Mouse (Mus musculus) forebrain, embryonic 11.5 days (tissue): ENCODE results near the gene Tiam2. TPM values are rescaled to one million over a fixed set of nuclear protein-coding genes. Genes with fewer than 3 reads are reported as not detected.

Source experiments
- ATAC-seq: fragments of 200-750 bp; cut with Nextera tagmentation; replicated peaks from 2 replicates; pipeline ENCODE4 v1.8.0; 2017; ENCODE audit warnings: moderate TSS enrichment; ENCODE audit not compliant: low FRiP score
- DNase-seq: peaks from one replicate; pipeline ENCODE4 v3.0.0-alpha.2; 2017; ENCODE audit warnings: low spot score
- H3K27ac ChIP-seq: fragments of 300-500 bp; sonication (generic); 2 replicates; pipeline ENCODE4 v1.5.1; 2014; ENCODE audit warnings: low read depth, low read length
- H3K27me3 ChIP-seq: fragments of 300-500 bp; sonication (generic); 2 replicates; pipeline ENCODE4 v1.6.1; 2014; ENCODE audit warnings: mild to moderate bottlenecking, low read length, mixed read lengths; ENCODE audit not compliant: control insufficient read depth, insufficient read depth
- H3K36me3 ChIP-seq: fragments of 300-500 bp; sonication (generic); 2 replicates; pipeline ENCODE4 v1.6.1; 2014; ENCODE audit warnings: mild to moderate bottlenecking, low read length, moderate library complexity, mixed read lengths; ENCODE audit not compliant: control insufficient read depth, insufficient read depth
- H3K4me1 ChIP-seq: fragments of 300-500 bp; sonication (generic); replicated peaks from 2 replicates; pipeline ENCODE4 v1.6.1; 2014; ENCODE audit warnings: low read length, mixed read lengths; ENCODE audit not compliant: control insufficient read depth, insufficient read depth
- H3K4me2 ChIP-seq: fragments of 300-500 bp; sonication (generic); 2 replicates; pipeline ENCODE4 v1.6.1; 2014; ENCODE audit warnings: low read depth, mild to moderate bottlenecking, low read length, moderate library complexity, mixed read lengths; ENCODE audit not compliant: severe bottlenecking
- H3K4me3 ChIP-seq: fragments of 300-500 bp; sonication (generic); 2 replicates; pipeline ENCODE4 v1.5.1; 2014; ENCODE audit warnings: low read depth, low read length
- H3K9ac ChIP-seq: fragments of 300-500 bp; sonication (generic); 2 replicates; pipeline ENCODE4 v1.6.1; 2014; ENCODE audit warnings: low read length
- H3K9me3 ChIP-seq: fragments of 300-500 bp; sonication (generic); 2 replicates; pipeline ENCODE4 v1.6.1; 2016; ENCODE audit warnings: low read length, mixed read lengths; ENCODE audit not compliant: control insufficient read depth
- WGBS: fragments of 180-500 bp; shearing (Covaris S2); extraction: QIAGEN DNeasy Blood & Tissue Kit; methylation state at CpG from one replicate; pipeline ENCODE4 v1.1.7; 2014; 5-methylcytosine and 5-hydroxymethylcytosine counted together
- polyA plus RNA-seq: library from polyadenylated mRNA; unstranded; fragments of >200 nt; fragmentation: Nextera tagmentation; extraction: Ambion mirVana; gene quantifications from 2 replicates; pipeline ENCODE4 v1.2.1, GENCODE M21; 2014

The Tiam2 gene
- 6.6 and 7.4 TPM in 2 replicates for polyA plus RNA-seq

DNA sequence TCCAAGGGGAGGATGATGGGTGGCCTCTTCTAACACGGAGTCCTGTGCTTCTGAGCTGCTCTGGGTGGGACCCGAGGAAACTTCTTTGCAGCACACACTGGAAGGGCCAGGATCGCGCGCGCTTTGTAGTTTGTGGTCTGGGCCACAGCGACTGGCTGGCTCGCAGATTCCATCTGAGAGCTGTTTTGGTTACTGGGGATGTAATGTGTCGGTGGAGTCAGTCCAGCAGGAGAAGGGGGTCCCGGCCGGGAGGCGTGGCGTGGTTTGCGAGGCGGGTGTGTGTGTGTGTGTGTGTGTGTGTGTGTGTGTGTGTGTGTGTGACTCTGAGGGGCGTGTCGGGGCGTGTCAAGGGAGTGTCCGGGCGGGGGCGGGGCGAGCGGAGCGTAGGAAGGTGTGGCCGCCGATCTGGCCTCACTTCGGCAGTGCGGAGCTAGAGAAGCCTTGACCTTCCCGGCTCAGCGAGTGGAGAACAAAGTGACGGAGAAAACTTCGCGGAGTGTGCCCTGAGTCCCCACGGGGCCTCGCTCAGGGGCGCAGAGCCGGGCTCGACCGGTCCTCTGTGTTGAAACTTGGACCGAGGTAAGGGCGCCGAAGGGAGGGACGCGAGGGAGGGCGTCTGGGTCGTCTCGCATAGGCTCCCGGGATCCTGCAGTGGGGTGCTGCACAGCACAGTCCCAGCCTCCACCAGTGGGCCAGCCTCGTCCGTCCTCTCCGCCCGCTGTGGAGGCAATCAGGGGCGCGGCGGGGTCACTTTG, at the start of gene Tiam2:
Gene Tiam2, plus strand, starts transcription at position 426 of the 755 bp plus-strand sequence.
- H3K27ac ChIP-seq = no peak within 1 kb of the TSS
- peak; percentile 84 for DNase-seq
- no peaks in the 10 kb centered on the region for H3K9me3 ChIP-seq
- 0 out of 2 replicates have a peak, but pooled peaks cover 5% of the 10 kb centered on the region for H3K4me1 ChIP-seq
- peak within 1 kb of the TSS; percentile 83 for H3K4me2 ChIP-seq
- H3K36me3 ChIP-seq = no peaks in the 10 kb centered on the region
- H3K27me3 ChIP-seq = peaks cover 28% of the 10 kb centered on the region
- peak within 1 kb of the TSS; percentile 43 for H3K4me3 ChIP-seq
- ATAC-seq = peak; percentile 73
- peak within 1 kb of the TSS; percentile 43 for H3K9ac ChIP-seq
- under 1% methylated on average over 54 of the region's 55 CpGs for WGBS

DNA sequence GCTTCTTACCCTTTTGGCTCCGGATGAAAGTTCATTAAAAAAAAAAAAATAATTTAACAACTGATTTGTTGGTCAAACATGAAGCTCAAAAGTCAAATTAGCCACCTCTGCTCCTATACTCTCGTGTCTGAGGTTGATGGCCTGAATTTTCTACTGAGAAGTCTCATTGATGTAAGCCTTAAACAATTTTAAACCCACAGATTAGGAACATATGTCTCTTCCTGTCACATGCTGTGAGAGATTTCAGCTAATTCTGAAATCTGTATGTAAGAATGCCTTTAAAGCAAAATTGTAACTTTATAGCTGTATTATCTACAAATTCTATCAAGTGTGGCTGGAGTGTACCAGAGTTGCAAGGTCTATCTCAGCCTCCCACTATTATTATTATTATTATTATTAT, 46.1 kb upstream of the Tiam2 start:
- Histone ChIP-seq H3K9me3 (no peaks in the 10 kb centered on the region), H3K36me3 (no peaks in the 10 kb centered on the region), H3K4me3 (no peak overlapping the region), H3K27me3 (no peaks in the 10 kb centered on the region), H3K4me2 (no peak overlapping the region), H3K27ac (no peak overlapping the region), H3K9ac (no peak overlapping the region), H3K4me1 (peaks cover 2% of the 10 kb centered on the region; the same call in 1 of the 2 replicates)
- DNase-seq (no peak), ATAC-seq (no peak)
- WGBS = 81% methylated on average over 2 of the region's 2 CpGs

DNA sequence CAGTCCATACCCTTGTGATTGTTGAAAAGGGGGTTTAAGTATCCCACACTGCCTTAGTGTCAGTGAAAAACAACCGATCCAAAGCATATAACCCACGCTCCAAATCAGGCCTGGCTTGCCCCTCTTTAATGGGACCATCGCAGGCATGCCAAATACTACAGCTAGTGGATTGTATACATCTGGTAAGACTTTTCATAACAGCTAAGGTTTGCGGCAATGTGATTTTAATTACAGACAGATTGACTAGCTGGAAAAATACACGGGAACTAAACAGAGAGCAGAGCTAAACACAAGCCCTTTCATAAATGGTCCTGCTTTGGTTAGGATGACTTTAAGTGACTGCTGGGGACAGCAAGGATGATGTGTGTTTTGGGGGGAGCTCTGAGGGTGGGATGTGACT, 44.4 kb upstream of the Tiam2 start:
- no peaks in the 10 kb centered on the region; the same call in 1 of the 2 replicates for H3K4me1 ChIP-seq
- ATAC-seq (no peak), DNase-seq (no peak)

DNA sequence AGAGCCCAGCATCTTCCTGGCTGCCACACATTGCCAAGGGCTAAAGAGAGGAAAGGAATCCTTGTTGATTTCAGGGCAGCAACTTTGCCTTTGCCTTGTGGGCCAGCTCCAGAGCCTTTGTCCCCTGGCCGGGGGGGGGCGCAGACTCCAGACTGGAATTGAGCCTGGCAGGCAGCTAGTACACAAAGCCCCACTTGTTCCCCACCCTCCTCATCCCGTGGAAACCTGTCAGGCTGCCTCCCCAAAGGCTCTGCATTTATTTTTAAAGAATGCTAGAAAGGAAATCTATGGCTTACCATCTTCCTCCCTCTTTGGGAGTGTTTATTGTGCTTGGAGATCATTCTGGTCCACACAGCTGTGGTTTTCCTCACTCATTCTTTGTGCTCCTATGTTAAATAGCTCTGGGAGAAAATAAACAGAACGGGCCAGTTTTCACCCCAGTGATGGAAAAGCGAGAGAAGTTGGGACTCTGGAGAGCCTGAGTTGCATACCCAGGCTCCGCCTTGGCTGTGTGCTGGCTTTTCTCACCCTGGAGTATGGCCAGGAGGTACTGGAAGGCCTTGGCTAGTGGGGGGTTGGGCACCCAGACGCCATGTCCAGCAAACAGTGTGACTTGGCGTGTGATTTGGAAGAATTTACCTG, 41.2 kb upstream of the Tiam2 start:
- 51% methylated on average over 8 of the region's 8 CpGs for WGBS
- Histone ChIP-seq H3K4me3 (no peak overlapping the region), H3K36me3 (no peaks in the 10 kb centered on the region), H3K27me3 (no peaks in the 10 kb centered on the region), H3K4me2 (no peak overlapping the region), H3K9me3 (no peaks in the 10 kb centered on the region), H3K27ac (peak overlapping the region; percentile 25; the same call in 1 of the 2 replicates), H3K9ac (no peak overlapping the region), H3K4me1 (no peaks in the 10 kb centered on the region; the same call in 1 of the 2 replicates)
- DNase-seq = peak; percentile 65
- peak; percentile 42 for ATAC-seq

More for the DNA sequence above, 44.4 kb upstream of the Tiam2 start:
- 80% methylated on average over 5 of the region's 5 CpGs for WGBS
- Histone ChIP-seq H3K9ac (no peak overlapping the region), H3K4me2 (no peak overlapping the region), H3K9me3 (no peaks in the 10 kb centered on the region), H3K27ac (no peak overlapping the region), H3K27me3 (no peaks in the 10 kb centered on the region), H3K4me3 (no peak overlapping the region), H3K36me3 (no peaks in the 10 kb centered on the region)

DNA sequence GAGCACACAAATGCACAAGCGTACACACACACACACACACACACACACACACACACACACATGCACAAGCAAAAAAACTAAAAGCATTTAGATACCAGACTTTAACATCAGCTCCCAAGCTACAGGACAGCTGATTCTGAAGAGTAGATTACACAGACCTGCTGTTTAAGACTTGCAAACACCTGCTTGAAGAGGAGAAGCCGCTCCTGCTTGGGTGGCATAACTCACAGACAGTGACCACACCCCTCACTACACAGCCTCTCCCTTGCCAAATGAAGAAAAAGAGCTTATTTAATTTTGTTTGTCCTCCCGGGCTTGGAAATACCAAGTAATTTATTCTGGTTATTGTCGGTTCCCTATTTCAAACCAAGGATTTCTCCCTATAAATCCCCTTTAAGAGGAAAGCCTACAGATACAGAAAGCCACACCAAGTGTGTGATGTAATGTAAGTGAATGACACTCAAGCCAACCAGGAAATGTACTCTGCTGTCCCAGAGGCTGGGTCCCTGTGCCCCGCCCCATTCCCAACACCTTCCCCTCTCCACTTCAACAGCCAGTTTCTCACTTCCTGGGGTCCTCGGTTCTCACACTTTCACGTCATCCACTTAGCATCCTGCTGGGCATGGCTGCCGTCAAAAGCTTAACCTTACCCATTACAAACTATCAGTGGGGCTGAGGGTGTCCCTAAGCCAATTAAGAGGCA, 40.1 kb upstream of the Tiam2 start:
- no peak overlapping the region for H3K27ac ChIP-seq
- ATAC-seq = no peak

DNA sequence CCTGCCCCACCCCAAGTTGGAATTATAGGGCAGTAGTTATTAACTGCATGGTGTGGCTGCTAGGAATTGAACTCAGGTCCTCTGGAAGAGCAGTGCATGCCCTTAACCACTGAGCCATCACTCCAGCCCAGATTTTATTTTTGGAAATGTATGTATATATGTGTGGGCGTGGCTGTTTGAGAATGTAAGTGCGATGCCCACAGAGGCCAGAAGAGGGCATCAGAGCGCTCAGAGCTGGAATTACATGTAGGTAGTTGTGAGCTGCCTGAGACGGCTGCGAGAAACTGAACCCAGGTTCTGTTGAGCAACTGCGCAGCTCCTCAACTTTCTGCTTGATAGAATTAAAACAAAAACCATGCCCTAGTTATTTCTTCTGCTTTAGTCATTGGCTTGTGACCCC, 38.0 kb upstream of the Tiam2 start:
- Histone ChIP-seq H3K27ac (no peak overlapping the region), H3K4me1 (no peaks in the 10 kb centered on the region; the same call in 1 of the 2 replicates), H3K4me2 (no peak overlapping the region), H3K9me3 (no peaks in the 10 kb centered on the region), H3K4me3 (no peak overlapping the region), H3K27me3 (no peaks in the 10 kb centered on the region), H3K9ac (no peak overlapping the region), H3K36me3 (no peaks in the 10 kb centered on the region)
- WGBS = 20% methylated on average over 6 of the region's 6 CpGs
- ATAC-seq (no peak), DNase-seq (peak; percentile 79)

More for the DNA sequence above, 40.1 kb upstream of the Tiam2 start:
- Histone ChIP-seq H3K36me3 (no peaks in the 10 kb centered on the region), H3K9me3 (no peaks in the 10 kb centered on the region), H3K9ac (no peak overlapping the region), H3K4me3 (no peak overlapping the region), H3K4me2 (no peak overlapping the region), H3K4me1 (no peaks in the 10 kb centered on the region; the same call in 1 of the 2 replicates), H3K27me3 (no peaks in the 10 kb centered on the region)
- no peak for DNase-seq
- WGBS = 64% methylated on average over 8 of the region's 8 CpGs

DNA sequence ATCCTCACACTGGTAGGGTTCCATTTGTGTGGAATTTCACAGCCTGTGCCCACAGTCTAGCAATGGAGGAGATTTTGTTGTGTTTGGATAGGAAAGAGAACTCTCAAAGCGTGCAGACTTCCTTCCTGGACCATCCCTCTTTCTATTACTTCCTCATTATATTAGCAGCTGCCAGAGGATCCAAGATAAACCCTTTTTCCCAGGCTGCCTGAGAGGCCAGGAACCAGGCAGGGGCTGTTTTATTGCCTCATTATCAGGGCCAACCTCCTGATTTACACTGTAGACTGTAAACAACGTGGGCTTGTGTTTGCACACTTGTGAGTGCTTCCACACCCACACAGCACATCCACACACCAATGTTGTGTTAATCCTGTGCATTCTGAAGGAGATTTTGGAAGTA, 31.3 kb upstream of the Tiam2 start:
- Histone ChIP-seq H3K27me3 (no peaks in the 10 kb centered on the region), H3K36me3 (no peaks in the 10 kb centered on the region), H3K27ac (no peak overlapping the region), H3K9me3 (no peaks in the 10 kb centered on the region), H3K9ac (no peak overlapping the region), H3K4me1 (no peaks in the 10 kb centered on the region), H3K4me2 (no peak overlapping the region), H3K4me3 (no peak overlapping the region)
- ATAC-seq (no peak), DNase-seq (no peak)
- 77% methylated on average over 2 of the region's 2 CpGs for WGBS

DNA sequence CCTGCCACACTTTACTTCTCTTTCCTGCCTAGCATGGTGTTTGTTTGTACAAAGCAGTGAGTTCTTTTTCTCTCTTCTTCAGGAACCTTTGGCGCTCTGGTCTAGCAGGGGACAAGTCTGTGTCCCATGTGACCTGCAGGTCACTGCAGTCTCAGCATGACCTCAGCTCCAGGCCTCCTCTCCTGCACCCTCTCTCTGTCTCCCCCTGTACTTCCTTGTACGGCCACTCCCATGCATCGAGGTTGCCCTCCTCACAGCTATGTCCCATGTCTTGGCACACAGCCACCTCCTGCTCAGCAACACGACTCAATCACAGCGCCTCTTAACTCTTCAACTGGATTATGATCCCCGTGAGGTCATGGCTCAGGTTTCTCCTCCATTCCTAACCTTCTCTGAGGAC, 26.9 kb upstream of the Tiam2 start:
- 86% methylated on average over 6 of the region's 6 CpGs for WGBS
- DNase-seq (no peak), ATAC-seq (no peak)
- H3K27me3 ChIP-seq = no peaks in the 10 kb centered on the region
- no peaks in the 10 kb centered on the region for H3K9me3 ChIP-seq
- no peak overlapping the region for H3K4me2 ChIP-seq
- H3K4me3 ChIP-seq = no peak overlapping the region
- H3K9ac ChIP-seq = no peak overlapping the region
- H3K27ac ChIP-seq = no peak overlapping the region
- H3K36me3 ChIP-seq = no peaks in the 10 kb centered on the region
- H3K4me1 ChIP-seq = no peaks in the 10 kb centered on the region
